Mouse (Mus musculus) bone marrow, adult 2 months (tissue): ENCODE results near the gene Pnpla5.

ENCODE experiments used
- CTCF ChIP-seq: fragments of 200-500 bp; IDR thresholded peaks from 2 replicates; pipeline ENCODE4 v1.5.1; 2011; ENCODE audit warnings: low read length, control low read depth; ENCODE audit not compliant: control insufficient read depth, insufficient read depth
- POLR2A ChIP-seq: fragments of 200-500 bp; IDR thresholded peaks from 2 replicates; pipeline ENCODE4 v1.6.1; 2011; ENCODE audit warnings: low read depth, mild to moderate bottlenecking, control low read depth, low read length, borderline replicate concordance; ENCODE audit not compliant: control insufficient read depth

DNA sequence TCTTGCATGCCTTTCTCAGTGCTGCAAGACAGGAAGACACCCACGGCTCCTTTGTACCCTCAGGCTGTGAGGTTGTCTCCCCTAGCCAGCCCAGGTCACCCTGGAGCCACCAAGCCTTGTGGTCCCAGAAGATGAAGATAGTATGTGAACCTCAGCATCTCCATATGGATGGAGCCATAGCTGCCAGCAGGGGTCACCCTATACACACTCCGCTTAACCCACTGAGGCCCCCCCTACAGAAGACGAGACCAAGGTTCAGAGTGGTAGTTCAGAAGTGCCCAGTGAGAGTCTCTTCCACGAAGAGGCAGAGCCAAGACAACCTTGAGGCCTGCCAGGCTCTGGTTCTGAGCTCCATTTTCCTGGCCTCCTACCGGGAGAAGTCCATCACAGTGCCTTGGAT lies 7.2 kb downstream of the Pnpla5 start:
- TF ChIP-seq CTCF (peak; percentile 38), POLR2A (no peak)
